Mouse (Mus musculus) NIH3T3 (cell line): ENCODE results near the gene Krt5.
"Not testable (repeated sequence)": the region's sequence is repeated elsewhere in the genome, so short reads cannot be mapped to it uniquely, and the experiment has no call there.

Experiments
- DNase-seq: peaks from one replicate; pipeline ENCODE4 v3.0.0-alpha.2; 2012; ENCODE audit warnings: low read depth

Gene Krt5

DNA sequence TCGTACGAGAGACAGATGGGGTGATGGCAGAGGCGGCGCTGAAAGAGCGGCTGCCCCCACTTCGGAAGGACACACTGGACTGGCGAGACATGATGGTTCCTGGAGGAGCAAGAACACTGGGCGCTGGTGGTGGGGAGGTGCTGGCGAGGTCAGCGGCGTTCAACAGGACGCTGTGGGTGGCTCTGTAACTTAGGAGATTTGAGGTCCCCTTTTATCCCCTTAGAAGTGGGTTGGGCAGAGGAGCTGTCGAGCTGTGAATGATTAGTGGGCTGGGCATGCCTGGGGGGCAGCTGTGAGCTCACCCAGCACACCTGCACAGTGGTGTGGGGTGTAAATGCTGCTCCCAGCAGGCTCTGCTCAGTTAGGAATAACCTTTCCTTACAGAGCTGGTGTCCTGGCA, at the start of gene Krt5:
Krt5 (minus strand) TSS at position 179 of the 400 bp plus-strand sequence.
- no peak for DNase-seq

- no peak for DNase-seq
Observed at GRCm38 (mm10) chr15:101742711-101743110, 30.0 kb upstream of the Krt5 start, which contains the start of gene Krt71. Gene Krt71, minus strand, starts transcription at chr15:101743109.

GRCm38 (mm10) chr15:101737786-101738185, 25.1 kb upstream of the Krt5 start:
- no peak for DNase-seq

- DNase-seq = no peak
Observed at GRCm38 (mm10) chr15:101730653-101731052, 18.0 kb upstream of the Krt5 start.

- DNase-seq = no peak
Observed at GRCm38 (mm10) chr15:101724686-101725085, 12.0 kb upstream of the Krt5 start.

- peak; percentile 71 for DNase-seq
Observed at GRCm38 (mm10) chr15:101715831-101716230, 3.1 kb upstream of the Krt5 start.

- DNase-seq = no peak
Observed at GRCm38 (mm10) chr15:101714356-101714755, 1.7 kb upstream of the Krt5 start.

GRCm38 (mm10) chr15:101713731-101714130, 1.0 kb upstream of the Krt5 start:
- no peak for DNase-seq

DNA sequence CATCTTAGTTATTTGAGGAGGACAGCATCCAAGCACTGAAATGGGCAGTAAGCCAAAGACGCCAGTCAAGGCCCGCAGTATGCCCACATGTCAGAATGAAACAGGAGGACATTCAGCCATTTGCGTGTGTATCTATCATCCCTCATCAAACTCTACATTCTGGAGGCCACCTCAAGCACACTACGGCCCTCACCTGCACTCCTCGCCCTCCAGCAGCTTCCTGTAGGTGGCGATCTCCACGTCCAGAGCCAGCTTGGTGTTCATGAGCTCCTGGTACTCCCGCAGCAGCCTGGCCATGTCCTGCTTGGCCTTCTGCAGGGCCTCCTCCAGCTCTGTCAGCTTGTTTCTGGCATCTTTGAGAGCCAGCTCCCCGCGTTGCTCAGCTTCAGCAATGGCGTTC, 4.0 kb downstream of the Krt5 start:
- no peak for DNase-seq

DNA sequence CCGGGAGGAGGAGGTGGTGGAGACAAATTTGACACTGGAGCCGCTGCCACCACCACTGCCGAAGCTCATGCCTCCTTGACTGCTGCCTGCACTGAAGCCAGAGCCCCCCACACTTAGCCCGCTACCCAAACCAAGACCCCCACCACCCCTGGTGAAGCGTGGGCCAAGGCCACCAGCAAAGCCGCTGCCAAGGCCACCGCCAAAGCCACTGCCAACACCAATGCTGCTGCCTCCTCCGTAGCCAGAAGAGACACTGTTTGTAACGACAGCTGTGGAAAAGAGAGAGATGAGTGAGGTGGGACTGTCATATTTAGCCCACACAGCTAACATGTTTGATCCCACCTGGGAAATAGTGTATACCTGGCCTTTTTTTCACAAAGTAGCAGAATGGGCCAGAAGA, 5.2 kb downstream of the Krt5 start:
- no peak for DNase-seq

GRCm38 (mm10) chr15:101704066-101704465, 8.6 kb downstream of the Krt5 start:
- DNase-seq = peak; percentile 49

DNA sequence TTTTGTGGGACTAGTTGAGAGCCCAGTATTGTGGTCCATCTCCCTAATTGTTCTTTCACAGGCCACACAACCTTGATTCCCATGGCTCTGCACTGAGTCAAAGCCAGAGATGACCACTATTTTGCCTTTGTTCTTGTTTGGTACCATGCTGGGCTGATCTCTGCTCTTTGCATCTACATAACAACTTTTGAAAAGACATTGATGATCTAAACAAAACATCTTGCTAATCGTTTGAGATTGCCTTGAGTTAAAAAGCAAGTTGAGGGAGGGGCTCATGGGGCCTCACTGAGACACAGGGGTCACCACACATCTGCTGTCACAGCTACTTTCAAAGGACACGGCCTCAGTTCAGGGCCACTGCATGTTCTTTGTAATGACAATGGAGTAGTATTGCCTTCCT, 10.3 kb downstream of the Krt5 start:
- DNase-seq = no peak

DNA sequence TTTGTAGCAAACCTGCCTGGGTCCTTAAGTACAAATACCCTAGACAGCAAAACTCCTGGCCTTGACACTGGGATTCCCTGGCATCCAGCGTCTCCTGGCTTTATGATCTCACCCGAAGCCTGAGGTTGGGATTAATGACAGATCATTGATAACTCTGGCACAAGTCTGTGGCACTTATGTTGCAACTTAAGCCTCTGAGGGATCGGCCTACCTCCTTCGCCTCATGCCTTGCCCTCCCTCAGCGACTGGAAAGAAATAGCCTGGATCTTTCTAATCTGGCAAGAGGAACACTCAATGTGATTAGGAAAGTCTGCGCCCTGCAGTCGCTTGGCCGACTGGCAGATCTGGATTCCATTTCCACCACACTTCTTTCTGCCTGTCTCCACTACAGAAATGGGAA, 12.8 kb downstream of the Krt5 start:
- no peak for DNase-seq

- no peak for DNase-seq
Observed at GRCm38 (mm10) chr15:101699192-101699591, 13.5 kb downstream of the Krt5 start.

- DNase-seq = peak; percentile 10
Observed at GRCm38 (mm10) chr15:101697326-101698188, 15.1 kb downstream of the Krt5 start.

- no peak for DNase-seq
Observed at GRCm38 (mm10) chr15:101694207-101694606, 18.5 kb downstream of the Krt5 start, which contains the start of gene Krt6a. Gene Krt6a, minus strand, starts transcription at chr15:101694307.

GRCm38 (mm10) chr15:101690460-101690859, 22.2 kb downstream of the Krt5 start:
- not testable (repeated sequence) for DNase-seq

GRCm38 (mm10) chr15:101688161-101688560, 24.5 kb downstream of the Krt5 start:
- DNase-seq = no peak

- no peak for DNase-seq
Observed at GRCm38 (mm10) chr15:101680187-101680586, 32.5 kb downstream of the Krt5 start, which contains the start of gene Krt6b. Gene Krt6b, minus strand, starts transcription at chr15:101680287.

- DNase-seq = no peak
Observed at GRCm38 (mm10) chr15:101675978-101676377, 36.7 kb downstream of the Krt5 start.
